Mouse (Mus musculus) mouse embryonic stem cell (cell line): ENCODE measurements around the gene Coq9.
"Not testable (repeated sequence)": the region's sequence is repeated elsewhere in the genome, so short reads cannot be mapped to it uniquely, and the experiment has no call there.

ENCODE experiments used
- in situ Hi-C, 2 experiments: fragments of 300-500 bp; cut with MboI; formaldehyde crosslinking; loops; 1 replicate in 1 of 2; 3 replicates in 1 of 2; pipeline ENCODE4 v1.14.3; 2019 to 2020; ENCODE audit warnings: low sequenced_read_pairs in 2 of 2, low pct_unique_long_range_greater_than_20kb in 1 of 2, mixed read lengths in 1 of 2; ENCODE audit not compliant: unreplicated experiment in 1 of 2

Coq9 gene

GRCm38 (mm10) chr8:94817933-94818332 lies 20.2 kb upstream of the Coq9 start:
- in situ Hi-C loops: loop anchor here in 1 of 2 experiments (5.0 kb wide), 1 partner anchor 89 kb away; no protein-coding TSS in a partner anchor

- in situ Hi-C loops: loop anchor here in 1 of 2 experiments (5.0 kb wide), 1 partner anchor 88 kb away; no protein-coding TSS in a partner anchor
Observed at GRCm38 (mm10) chr8:94819671-94820179, 18.4 kb upstream of the Coq9 start.

- in situ Hi-C loops: no loop called here
Observed at GRCm38 (mm10) chr8:94820553-94820952, 17.6 kb upstream of the Coq9 start.

- in situ Hi-C loops: no loop called here
Observed at GRCm38 (mm10) chr8:94821381-94821780, 16.7 kb upstream of the Coq9 start.

GRCm38 (mm10) chr8:94822637-94823560 lies 15.2 kb upstream of the Coq9 start:
- in situ Hi-C loops: no loop called here

GRCm38 (mm10) chr8:94825170-94825569 lies 13.0 kb upstream of the Coq9 start:
- in situ Hi-C loops: no loop called here

GRCm38 (mm10) chr8:94826210-94826609 lies 11.9 kb upstream of the Coq9 start:
- in situ Hi-C loops: no loop called here

GRCm38 (mm10) chr8:94828284-94828683 lies 9.8 kb upstream of the Coq9 start:
- in situ Hi-C loops: no loop called here

- in situ Hi-C loops: not testable (repeated sequence)
Observed at GRCm38 (mm10) chr8:94833901-94834405, 4.2 kb upstream of the Coq9 start.

- in situ Hi-C loops: not testable (repeated sequence)
Observed at GRCm38 (mm10) chr8:94835751-94836150, 2.4 kb upstream of the Coq9 start.

- in situ Hi-C loops: no loop called here
Observed at GRCm38 (mm10) chr8:94836456-94837240, 1.5 kb upstream of the Coq9 start.

- in situ Hi-C loops: no loop called here
Observed at GRCm38 (mm10) chr8:94838600-94838999, 479 bp downstream of the Coq9 start.

- in situ Hi-C loops: no loop called here
Observed at GRCm38 (mm10) chr8:94841183-94841582, 3.1 kb downstream of the Coq9 start.

GRCm38 (mm10) chr8:94850049-94850448 lies 11.9 kb downstream of the Coq9 start:
- in situ Hi-C loops: no loop called here

GRCm38 (mm10) chr8:94854761-94855160 lies 16.6 kb downstream of the Coq9 start:
- in situ Hi-C loops: not testable (repeated sequence)

GRCm38 (mm10) chr8:94857011-94857345 lies 18.9 kb downstream of the Coq9 start:
- in situ Hi-C loops: no loop called here

GRCm38 (mm10) chr8:94857346-94858173 lies 19.4 kb downstream of the Coq9 start, which contains the start of gene Polr2c:
Gene Polr2c, plus strand, starts transcription at chr8:94857450.
- in situ Hi-C loops: no loop called here

GRCm38 (mm10) chr8:94861352-94861910 lies 23.3 kb downstream of the Coq9 start:
- in situ Hi-C loops: no loop called here
